Mouse (Mus musculus) erythroblast, embryonic 14.5 days (primary cell): ENCODE data around the gene Slc35b2.

Experiments
- GATA1 ChIP-seq: IDR thresholded peaks from 2 replicates; pipeline ENCODE4 v1.6.1; 2012; ENCODE audit warnings: low read length, inconsistent platforms, mixed read lengths
- TAL1 ChIP-seq: IDR thresholded peaks from 3 replicates; pipeline ENCODE4 v1.6.1; 2012; ENCODE audit warnings: low read length, inconsistent platforms, mixed read lengths

DNA sequence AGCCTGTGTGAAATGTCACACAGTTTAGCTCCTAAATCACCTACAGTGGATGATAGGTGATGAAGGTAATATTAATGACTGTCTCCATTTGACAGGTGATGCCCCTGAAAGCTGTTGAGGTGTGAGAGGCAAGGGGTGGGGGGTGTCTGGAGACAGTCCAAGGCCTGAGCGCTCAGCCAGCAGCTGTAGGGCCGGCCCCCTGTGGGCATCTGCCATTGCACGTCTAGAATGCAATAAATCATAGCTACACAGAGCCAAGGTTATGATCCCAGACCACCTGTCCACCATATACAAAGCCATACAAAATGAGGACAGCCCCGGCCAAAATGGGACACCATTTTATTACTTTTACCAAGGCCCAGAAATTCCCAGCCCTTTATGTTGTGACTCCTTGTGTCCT is 38.7 kb upstream of the Slc35b2 start:
- TF ChIP-seq GATA1, result no peak
- no peak for TF ChIP-seq TAL1
